Mouse (Mus musculus) layer of hippocampus, postnatal 25 days (tissue): ENCODE results near the gene Rab43. TPM values are rescaled to one million over a fixed set of nuclear protein-coding genes. Genes with fewer than 3 reads are reported as not detected.
"Not testable (repeated sequence)": the region's sequence is repeated elsewhere in the genome, so short reads cannot be mapped to it uniquely, and the experiment has no call there.

ENCODE experiments used
- DNase-seq, 2 experiments: peaks; one replicate each; pipeline ENCODE4 v3.0.0; 2022; ENCODE audit warnings: mixed read lengths in 2 of 2, low spot score in 1 of 2; ENCODE audit errors: extremely low spot score in 1 of 2
- total RNA-seq, 2 experiments: library from RNA; stranded (reverse); gene quantifications; 2 replicates each; pipeline ENCODE4 v1.2.3; 2021

The Rab43 gene
- total RNA-seq, 2 experiments from 2014 or later, result 15.4 to 18.3 TPM

- no peak for DNase-seq
These were observed 23.6 kb downstream of the Rab43 start for GRCm38 (mm10) chr6:87788266-87788895.

DNA sequence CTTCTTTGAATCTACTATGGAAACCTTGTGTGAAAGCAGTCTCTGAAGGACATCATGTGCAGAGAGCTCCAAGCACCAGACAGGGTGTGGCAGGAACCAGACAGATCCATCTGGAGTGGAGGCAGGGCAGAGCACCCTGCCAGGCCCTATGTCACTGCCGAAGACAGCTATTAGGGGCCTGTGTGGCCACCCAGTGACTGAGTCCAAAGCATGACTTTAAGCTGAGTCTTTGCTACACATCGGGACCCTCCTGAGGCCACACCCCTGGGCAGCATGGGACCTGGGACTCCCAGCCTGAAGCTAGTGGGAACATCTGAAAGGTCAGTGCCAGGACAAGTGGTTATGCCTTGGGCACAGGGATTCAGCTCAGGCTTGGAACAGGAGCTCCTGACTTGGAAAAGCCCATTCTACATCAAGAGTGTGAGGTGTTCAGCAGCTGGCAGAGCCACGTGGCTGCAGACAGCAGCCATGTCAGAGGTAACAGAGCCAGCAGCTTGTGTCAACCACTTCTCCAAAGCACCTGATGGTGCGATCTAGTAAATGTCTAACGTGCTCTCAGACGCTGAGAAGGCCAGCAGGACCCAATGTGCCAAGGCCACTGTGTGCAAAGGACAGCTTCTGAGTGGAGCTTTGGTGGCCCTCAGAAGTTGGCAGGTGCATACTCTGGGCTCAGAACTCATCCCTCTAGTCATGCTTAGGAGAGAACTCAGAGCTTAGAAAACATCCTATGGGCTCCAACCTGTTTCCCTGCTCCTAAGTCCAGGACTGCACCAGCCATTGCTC is 24.7 kb downstream of the Rab43 start:
- no peak for DNase-seq

- DNase-seq, result no peak
These were observed 25.3 kb downstream of the Rab43 start for GRCm38 (mm10) chr6:87786621-87787020.

GRCm38 (mm10) chr6:87784033-87784432 is 27.9 kb downstream of the Rab43 start:
- no peak for DNase-seq

GRCm38 (mm10) chr6:87780546-87781301 is 31.2 kb downstream of the Rab43 start:
- no peak for DNase-seq

DNA sequence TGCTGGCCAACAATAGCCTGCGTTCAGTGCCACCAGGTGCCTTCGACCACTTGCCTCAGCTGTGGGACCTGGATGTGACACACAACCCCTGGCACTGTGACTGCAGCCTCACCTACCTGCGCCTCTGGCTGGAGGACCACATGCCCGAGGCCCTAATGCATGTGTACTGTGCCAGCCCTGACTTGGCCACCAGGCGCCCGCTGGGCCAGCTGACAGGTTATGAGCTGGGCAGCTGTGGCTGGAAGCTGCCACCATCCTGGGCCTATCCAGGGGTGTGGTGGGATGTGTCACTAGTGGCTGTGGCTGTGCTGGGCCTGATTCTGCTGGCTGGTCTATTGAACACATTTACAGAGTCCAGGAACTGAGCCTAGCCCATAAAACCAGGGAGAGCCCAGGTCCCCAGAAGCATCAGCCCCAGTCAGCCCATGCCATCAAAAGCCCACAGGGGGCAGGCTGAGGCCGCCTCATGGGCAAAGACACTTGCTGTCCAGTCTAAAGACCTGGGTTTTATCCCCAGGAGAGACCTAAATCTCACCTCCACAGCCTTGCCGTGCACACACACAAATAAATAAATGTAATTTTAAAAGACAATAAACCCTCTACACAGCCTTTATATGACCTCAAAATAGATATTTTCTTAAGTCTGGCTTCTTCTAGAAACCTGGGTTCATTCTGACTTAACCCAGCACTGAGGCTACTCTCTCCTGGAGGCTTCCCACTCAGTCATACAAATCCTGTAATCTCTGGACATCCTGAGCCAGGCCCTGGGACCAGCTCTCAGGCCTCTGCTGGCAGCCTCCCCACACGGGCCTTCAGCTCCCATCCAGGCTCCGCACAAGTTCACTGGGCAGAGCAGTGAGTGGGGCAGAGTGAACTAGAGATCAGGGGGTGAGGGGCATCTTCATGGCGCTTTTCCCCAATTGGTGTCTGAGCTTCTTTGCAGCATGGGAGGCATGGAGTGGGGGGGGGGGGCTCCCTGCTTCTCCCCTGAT is 32.5 kb downstream of the Rab43 start:
- DNase-seq, result no peak

DNA sequence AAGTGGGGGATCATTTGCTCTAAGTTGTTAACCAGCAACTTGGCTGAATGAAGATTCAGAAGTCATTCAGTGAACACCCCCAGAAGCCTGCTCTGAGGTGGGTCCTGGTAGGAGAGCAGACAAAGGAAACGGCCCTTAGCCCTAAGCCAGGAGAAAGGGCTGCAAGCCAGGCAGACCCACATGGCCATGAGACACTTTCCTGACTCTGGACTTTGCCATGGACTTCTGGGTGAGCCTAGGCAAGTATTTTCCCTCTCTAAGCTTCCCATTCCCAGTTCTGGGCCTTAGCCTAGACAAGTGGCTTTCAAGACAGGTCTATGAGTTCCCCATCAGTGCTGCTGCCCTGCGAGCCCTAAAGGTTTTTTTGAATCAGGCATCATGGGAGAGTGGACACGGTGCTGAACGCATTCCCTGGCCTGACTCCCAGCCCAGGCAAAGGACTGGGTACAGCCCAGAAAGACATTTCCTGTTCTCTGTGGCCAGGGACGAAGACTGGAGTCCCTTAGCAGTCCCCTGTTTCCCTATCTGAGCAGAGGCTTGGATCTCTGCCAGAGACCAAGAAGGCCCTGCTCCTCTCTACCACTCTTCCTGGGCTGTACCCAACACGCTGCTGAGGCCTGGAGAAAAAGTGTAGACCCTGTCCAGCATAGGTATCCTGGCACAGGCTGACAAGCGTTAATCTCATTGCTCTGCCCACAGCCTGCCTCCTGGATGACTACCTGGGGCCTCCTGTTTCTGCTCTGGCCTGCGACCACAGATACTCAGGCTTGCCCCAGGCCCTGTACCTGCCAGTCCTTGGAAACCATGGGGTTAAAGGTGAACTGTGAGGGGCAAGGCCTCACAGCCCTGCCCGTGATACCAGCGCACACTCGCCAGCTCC is 33.4 kb downstream of the Rab43 start:
- no peak for DNase-seq

GRCm38 (mm10) chr6:87777842-87778241 is 34.1 kb downstream of the Rab43 start, which contains the start of gene Gp9:
TSS of gene Gp9 (plus strand) at chr6:87778072.
- DNase-seq, result no peak

- no peak for DNase-seq
These were observed 35.3 kb downstream of the Rab43 start for GRCm38 (mm10) chr6:87776663-87777062.

- no peak for DNase-seq
These were observed 36.2 kb downstream of the Rab43 start for GRCm38 (mm10) chr6:87775588-87776245.

GRCm38 (mm10) chr6:87774909-87775308 is 37.1 kb downstream of the Rab43 start:
- DNase-seq, result no peak

- no peak for DNase-seq
These were observed 37.5 kb downstream of the Rab43 start for GRCm38 (mm10) chr6:87774466-87774865.

DNA sequence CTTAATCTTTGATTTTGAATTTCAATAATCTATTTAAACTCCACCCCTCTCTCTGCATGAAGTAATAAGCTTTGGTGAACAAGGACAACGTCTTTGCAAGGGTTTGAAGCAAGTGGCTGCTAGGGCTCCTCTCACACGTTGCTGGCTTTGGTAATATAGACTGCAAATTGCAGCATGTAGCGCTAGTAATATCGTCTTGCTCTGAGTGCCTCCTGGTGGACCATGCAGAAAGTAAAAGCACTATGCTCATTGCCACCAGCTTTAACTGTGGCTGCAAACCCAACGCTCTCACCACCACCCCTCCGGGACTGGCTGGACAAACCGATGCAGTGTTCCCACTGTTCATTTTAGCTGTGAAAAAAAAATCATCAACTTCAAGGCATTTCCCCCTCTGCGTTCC is 41.3 kb downstream of the Rab43 start:
- no peak for DNase-seq

DNA sequence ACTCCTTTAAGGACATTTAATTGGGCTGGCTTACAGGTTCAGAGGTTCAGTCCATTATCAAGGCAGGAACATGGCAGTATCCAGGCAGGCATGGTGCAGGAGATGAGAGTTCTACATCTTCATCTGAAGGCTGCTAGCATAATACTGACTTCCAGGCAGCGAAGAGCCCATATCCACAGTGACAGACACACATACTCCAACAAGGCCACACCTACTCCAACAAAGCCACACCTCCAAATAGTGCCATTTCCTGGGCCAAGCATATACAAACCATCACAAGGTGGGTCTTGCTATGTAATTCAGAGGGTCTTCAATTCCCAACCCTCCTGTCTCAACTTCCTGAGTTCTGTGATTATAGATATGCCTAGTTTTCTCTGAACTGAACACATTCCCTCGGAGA is 47.7 kb downstream of the Rab43 start:
- DNase-seq, result not testable (repeated sequence)

DNA sequence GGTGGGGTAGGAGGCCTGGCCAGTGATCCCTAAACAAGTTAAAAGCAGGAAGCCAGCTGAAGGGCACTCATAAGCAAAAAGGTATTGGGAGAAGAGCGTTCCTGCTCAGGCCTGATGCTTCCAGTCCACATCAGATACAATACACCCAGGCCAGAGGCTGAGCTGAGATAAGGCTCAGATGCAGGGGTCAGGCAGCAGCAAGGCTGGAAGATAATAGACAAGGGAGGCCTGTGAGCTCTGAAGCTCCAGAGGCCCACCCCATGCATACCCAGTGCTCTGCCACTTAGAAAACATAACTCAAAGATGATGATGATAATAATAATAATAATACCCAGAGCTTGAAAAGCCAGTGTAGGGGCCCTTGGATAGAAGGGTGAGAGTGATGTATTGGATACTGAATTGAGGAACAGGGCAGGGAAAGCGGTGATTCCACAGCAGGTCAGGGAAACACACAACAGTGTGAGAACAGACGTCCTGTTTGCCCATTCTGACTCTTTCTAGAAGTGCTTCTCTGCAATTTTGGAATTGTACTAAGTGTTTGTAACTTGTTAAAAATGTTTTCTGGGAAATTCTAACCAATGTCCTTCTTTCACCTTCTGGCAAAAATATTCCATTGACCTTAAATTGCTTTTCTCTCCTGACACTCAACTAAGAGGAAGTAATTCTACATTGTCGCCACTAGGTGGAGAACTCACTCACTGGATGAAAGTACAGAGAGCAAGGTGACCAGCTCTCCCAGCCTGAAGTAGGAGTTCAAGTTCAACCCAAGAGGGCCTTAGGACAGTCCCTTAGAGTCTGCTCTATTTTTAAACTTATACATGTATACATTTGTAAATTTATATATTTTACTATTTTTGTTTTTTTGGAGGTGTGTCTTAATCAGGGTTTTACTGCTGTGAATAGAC is 48.3 kb downstream of the Rab43 start:
- no peak for DNase-seq

- DNase-seq, result no peak
These were observed 49.8 kb downstream of the Rab43 start for GRCm38 (mm10) chr6:87762161-87762560.

GRCm38 (mm10) chr6:87759850-87760249 is 52.1 kb downstream of the Rab43 start:
- no peak for DNase-seq

DNA sequence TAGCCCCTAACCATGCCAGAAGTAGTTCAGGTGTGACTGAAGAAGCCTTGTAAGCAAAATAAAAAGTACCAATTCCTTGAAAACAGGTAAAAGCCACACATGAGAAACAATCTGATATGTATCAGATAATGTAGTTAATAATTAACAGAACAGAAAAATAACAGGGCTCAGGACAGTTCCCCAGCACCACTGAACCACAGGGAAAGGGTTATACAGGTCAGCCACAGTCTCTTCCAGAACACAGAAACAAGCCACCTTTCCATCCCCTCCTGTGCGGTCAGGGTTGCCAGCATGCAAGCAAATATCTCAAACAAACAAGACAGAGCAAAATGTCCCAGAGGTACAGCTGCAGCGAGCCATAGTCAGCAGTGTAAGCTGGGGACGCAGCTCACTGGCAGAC is 52.6 kb downstream of the Rab43 start:
- no peak for DNase-seq
